Mouse (Mus musculus): Measurements from ENCODE around the gene Kcnj12.

Kcnj12 gene

DNA sequence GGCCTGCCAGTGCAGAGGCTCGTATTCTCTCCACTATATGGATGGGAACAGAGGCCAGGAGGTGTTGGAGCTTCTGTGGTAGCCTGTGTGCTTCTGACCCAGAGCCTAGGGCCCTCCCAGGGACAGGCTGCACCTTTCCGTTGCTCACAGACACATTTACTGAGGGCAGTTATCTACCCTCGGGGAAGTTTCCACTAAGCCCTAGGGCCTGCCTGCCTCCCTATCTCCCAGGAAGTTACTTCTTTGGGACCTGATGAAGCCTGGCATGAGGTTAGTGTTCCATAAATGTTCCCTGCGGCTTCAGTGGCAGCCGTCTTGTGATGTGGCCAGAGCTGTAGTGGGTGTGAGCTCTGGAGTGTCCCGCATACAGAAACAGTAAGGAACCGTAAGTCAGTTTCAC, 3.2 kb downstream of the Kcnj12 start:
- peak; percentile 66 for DNase-seq

GRCm38 (mm10) chr11:61026381-61026780, 4.0 kb downstream of the Kcnj12 start:
- peak; percentile 55 for DNase-seq

GRCm38 (mm10) chr11:61027160-61027559, 4.8 kb downstream of the Kcnj12 start:
- peak; percentile 73 for DNase-seq

DNA sequence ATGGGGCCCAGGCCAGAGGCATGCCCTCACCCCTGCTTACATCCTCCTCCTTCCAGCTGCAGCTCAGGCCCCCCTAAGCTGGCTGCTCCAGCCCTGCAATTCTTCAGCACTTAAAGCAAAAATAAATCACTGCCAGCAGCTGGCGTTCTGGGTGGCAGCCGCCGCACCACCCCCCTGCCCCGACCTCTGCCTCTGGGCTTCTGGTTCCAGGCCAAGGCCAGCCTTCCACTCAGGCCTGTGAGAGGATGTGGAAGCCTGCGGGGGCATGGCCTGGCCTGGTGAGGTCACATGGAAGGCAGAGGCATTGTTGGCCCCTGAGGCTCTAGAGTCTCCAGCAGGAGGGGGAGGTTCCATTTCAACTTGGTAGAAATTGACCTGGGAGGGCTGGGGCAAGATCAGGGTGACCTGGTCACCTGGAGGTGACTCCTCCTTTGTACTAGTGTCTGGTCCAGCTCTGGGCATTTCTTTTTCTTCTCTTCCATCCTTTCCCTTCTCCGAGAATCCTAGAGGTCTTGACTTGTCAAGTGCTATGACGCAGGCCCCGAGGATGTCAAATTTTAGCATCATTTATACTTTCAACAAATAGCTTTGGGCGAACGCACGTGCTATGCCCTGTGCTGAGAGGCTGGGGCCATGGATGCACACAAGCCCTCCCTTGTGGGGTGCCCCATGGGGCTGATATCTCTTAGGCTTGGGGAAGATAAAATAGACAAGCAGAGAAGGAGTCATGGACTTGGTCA, 6.0 kb downstream of the Kcnj12 start:
- peak; percentile 77 for DNase-seq

DNA sequence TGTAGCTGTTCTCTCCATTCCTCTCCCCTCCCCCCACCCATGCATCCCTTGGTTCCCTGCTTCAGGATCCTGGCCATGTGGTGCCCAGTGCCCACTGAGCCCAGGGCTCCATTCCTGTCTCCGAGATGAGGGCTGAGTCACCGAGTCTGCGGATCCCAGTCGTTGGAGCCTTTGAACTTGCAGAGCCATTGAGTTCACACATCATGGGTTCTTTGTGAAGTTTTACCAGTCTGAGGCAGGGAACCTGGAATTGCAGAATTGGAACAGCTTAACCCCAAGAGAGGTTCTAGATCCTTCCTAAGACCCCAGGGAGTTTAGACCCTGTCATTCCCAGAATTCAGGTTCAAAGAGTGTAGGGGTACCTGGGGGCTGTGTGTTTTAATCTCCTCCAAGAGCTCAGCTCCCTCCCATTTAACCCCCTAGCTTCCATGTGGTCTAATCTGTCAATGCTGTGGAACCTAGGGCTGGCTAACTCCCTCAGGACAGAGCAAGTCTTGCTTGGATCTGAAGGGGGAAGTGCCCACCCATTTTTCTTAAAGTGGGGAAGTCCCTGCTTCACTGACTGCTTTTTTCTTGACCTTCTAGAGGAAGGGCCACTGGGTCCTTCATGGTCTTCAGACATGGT, 6.9 kb downstream of the Kcnj12 start:
- peak; percentile 72 for DNase-seq

DNA sequence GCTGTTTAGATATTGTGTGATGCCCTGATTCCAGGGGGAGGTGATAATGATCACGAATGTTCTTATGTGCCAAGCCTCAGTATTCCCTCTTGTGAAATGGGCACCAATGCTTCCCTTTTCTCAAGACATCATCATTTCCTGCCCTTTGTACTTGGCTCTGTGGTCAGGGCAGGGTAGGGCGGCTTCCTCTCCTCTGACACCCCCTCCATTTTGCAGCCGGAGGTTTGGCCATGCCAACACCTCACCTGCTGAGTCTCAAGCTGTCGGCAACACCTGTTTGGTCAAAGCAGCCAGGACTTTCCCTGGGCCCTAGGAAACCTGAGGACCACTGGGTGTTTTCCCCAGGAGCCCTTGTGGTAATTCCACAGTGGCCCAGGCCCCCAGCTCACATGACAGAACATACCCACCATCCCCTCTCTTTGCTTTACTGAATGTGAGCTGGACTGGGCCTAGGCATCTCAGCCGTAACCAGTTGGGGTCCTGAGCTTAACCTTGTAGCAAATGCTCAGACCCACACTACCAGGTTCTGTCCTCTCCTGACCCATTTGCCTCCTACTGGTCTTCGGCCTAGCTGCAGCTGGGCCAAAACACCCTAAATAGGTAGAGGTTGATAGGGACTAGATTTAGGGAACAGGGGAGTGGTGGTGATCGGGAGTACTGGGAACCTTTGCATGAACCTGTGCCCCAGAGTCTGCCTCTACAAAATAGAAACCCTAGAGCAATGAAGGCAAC, 7.7 kb downstream of the Kcnj12 start:
- DNase-seq: peak; percentile 97

DNA sequence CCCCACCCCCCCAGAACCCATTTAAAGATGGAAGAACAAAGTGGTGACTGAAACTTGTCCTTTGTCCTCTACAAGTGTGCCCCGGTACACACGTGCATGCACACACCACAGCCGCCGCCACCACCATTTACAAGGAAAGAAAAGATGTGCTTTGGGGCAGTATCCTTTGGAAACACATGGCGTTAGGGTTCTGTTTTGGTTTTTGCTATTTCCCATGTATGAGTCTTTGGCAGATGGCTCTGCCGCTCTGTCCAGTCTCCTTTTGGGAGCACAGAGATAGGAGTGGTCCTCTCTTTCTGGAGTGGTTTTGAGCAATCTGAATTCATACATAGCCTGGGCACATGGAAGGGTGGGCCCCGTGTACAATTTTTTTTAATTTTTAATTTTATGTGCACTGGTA, 8.8 kb downstream of the Kcnj12 start:
- DNase-seq: peak; percentile 50

DNA sequence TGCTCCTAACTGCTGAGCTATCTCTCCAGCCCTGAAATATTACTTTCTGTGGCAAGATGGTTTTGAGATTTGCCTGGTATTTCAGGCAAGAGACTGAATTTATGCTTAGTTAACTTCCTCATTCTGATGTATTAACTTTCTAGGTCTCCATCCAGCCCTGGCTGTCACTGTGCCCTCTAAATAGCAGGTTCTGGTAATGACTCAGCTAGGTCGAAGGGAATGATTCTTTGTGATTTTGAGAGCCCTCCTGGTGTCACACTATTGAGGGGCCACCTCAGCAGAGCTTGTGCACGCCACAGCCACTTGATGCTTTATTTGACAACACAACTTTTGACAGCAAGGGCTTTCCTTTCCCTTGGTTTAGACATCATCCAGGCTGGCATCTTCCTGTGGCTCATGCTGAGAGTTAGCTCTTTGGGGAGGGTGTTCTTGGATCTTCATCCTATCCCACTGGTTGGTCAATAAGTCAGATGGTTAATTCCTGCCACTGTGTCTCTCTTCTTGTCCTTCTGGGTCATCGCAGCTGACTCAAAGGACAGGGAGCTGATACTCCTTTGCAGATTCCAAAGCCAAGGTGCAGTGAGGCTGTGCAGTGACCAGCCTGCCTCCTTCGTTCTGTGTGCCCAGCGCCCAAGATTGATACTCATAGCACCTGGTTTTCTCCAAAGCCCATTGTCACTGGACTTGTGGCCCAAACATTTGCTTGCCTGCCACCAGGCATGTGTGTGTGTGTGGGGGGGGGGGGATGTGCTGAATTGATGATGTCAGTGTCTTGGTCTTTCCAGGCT, 9.5 kb downstream of the Kcnj12 start:
- DNase-seq: peak; percentile 63

DNA sequence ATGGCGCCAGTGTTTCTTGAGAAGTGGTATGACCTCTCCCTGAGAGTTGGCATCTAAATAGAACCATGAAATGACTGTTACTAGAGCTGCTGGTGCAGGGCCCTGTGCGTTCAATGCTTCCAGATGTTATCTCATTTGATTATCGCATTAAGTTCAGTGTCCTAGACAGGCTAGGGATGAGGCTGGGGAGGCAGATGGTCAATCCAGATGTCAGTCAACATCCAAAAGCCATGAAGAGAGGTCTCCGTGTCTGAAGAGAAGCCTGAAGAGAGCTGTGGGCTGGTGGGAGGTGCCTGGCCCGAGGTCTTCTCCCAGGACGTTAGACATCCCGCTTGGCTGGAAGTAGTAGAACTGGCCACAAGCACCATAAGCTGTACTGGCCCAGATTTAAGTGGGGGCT, 10.1 kb downstream of the Kcnj12 start:
- peak; percentile 61 for DNase-seq

- peak; percentile 33 for DNase-seq
Observed at GRCm38 (mm10) chr11:61033160-61033559, 10.8 kb downstream of the Kcnj12 start.

DNA sequence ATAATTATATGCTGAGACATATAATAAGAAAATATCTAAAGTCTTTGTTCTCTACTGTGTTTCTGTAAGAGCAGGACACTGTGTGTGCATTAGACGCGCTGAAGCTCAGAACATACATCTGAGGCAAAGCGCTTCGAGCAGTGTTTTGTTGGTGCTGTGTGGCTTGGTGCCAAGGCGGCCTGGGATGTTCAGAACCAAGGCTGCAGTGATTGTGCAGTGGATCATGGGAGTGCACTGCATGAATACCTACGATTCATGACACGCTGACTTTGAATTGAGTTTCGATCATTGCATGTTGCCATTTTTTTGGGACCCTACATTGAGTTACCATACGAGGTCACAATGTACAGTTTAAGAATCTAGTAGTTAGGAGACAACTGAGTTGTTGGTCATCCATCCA, 14.3 kb downstream of the Kcnj12 start:
- DNase-seq: no peak

GRCm38 (mm10) chr11:61038277-61038782, 16.0 kb downstream of the Kcnj12 start:
- peak; percentile 84 for DNase-seq

DNA sequence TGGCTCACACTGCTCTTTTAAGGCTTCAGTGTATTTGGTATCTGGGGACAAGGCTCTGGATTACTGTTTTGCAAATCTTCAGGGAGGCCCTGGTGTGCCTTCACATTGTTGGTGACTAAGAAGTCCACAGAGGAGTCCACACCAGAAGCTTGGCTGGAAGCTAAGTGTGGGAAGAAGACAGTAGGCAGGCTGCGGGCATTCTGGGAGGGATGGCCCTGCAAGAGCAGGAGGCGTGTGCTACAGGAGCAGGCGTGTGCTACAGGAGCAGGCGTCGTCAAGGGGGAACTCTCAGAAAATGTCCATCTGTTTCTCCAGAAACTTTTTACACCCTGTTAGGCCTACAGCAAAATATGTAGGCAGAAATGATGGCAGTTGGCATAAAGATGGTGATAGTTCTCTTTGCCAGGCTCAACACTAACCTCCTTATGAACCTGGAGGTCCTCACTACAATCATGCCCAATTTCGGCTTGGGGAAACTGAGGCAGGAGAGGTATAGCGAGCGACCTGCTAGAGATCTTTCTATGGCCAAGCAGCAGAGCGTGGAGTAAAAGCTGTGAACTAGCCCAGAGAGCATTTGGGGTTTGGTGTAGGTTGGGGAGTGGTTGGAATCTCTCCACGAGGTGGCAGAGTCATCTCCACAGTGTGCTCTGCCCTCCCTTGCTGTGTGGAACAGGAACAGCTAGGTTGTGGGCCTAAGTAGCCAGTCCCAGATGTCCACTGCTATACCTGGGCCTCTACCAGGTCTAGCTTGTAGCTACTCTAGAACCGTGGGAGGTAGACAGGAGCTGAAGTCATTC, 18.7 kb downstream of the Kcnj12 start:
- peak; percentile 69 for DNase-seq

GRCm38 (mm10) chr11:61042593-61042992, 20.2 kb downstream of the Kcnj12 start:
- DNase-seq: no peak

- peak; percentile 65 for DNase-seq
Observed at GRCm38 (mm10) chr11:61043055-61043992, 21.0 kb downstream of the Kcnj12 start.

DNA sequence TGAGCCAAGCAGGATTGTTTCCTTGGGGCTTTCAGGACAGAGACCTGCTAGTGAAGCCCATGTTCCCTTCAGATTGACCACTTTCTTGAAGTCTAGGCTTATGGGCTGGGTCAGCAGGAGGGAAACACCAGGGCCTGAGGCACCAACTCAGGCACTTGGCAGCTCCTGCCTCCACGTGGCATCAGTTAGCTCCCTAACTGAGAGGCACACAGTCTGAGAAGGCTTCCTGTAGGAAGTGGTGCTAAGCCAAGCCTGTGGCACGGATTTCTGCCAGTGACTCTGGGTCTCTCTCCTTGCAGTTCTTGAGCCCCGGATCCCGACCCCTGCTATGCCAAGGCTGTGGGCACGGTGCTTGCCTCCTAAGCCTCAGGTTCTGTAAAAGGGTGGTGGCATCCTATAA, 22.4 kb downstream of the Kcnj12 start:
- peak; percentile 63 for DNase-seq

DNA sequence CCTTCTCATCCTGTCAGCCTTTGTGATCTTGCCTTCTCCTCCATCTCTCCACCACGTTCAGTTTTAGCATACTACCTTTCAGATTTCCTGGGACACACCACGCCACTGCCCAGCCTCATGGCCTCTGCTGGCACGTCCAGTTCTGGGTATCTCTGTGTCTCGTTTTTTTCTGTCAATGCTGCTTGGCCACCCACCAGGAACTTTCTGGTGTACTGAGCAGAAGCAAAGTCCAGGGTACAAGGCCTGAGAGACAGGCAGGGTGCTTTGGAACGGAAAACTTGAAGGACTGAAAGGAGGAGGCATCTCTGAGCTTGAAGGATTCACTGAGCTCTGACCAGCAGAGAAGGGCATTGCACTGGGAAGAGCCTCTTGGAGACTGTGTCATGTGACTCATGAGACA, 25.1 kb downstream of the Kcnj12 start:
- peak; percentile 40 for DNase-seq

- no peak for DNase-seq
Observed at GRCm38 (mm10) chr11:61051151-61051550, 28.8 kb downstream of the Kcnj12 start.

DNA sequence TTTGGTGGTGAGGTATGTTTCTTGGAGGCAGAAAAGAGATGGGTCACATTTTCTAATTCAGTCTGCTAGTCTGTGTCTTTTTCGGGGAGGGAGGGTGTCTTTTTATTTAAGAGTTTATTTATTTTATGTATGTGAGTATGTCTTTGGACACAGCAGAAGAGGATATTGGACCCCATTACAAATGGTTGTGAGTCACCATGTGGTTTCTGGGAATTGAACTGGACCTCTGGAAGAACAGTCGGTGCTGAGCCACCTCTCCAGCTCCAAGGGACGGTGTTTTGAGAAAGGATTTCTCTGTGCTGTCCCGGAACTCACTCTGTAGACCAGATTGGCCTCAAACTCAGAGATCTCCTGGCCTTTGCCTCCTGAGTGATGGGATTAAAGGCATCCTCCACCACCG, 34.5 kb downstream of the Kcnj12 start:
- no peak for DNase-seq

DNA sequence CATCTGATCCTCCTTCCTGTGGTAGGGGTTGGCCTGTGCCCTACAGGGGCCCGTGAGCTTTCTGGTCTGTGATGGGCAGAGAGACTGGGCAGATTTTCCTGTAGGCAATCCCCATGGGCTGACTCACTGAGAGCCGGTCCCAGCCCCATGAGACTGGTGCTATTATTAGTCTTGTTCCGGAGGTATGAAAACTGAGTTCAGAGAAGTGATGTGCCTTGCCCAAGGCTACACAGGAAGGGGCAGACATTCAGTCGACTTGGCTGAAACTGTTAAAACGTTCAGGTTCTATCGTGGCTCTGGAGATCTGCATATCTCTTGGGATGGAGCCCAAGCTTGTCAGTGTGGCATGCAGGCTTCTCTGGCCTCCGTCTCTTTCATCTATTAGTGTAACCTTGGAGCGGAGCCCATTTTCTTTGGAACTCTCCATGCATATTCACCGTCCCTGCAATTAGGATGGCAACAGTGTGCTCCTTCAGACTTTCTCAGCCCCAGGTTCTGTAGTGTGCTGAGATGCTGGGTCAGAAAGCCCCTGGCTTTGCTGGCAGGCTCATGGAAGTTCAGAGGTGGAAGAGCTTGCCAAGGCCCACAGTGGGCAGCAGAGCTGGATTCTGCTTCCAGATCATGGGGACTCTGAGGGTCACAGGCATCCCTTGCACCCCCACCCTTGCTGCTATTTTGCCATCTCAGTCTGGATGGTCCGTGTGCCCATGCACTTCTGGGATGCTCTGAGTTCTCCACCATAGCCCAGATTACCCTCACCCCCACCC, 37.5 kb downstream of the Kcnj12 start:
- peak; percentile 72 for DNase-seq

Measured in cerebellum, adult 9-11 months (tissue).